Mouse (Mus musculus): ENCODE data around the gene Klhl13. TPM values are rescaled to one million over a fixed set of nuclear protein-coding genes. Genes with fewer than 3 reads are reported as not detected.

Klhl13 gene
- 6.5 and 8.9 TPM in 2 replicates for polyA plus RNA-seq (2015; fragmentation: Nextera tagmentation; extraction: Ambion mirVana)

GRCm38 (mm10) chrX:23364514-23365381 is at the start of gene Klhl13:
Klhl13 (minus strand) TSS chrX:23365082.
- H3K4me3 ChIP-seq (replicated peaks), result peak within 1 kb of the TSS; percentile 49
- H3K9ac ChIP-seq, result no peak within 1 kb of the TSS
- ATAC-seq (ENCODE audit: low read depth) (peak; percentile 75), DNase-seq (no peak)
- no peak within 1 kb of the TSS for H3K27ac ChIP-seq
- no peaks in the 10 kb centered on the region for H3K4me1 ChIP-seq (replicated peaks)
- H3K36me3 ChIP-seq, result no peaks in the 10 kb centered on the region
- H3K27me3 ChIP-seq, result no peaks in the 10 kb centered on the region
- H3K4me2 ChIP-seq, result peak within 1 kb of the TSS; percentile 53
- no peaks in the 10 kb centered on the region for H3K9me3 ChIP-seq (replicated peaks)
- 6% methylated on average over 45 of the region's 45 CpGs for WGBS (ENCODE audit: insufficient replicate concordance)

DNA sequence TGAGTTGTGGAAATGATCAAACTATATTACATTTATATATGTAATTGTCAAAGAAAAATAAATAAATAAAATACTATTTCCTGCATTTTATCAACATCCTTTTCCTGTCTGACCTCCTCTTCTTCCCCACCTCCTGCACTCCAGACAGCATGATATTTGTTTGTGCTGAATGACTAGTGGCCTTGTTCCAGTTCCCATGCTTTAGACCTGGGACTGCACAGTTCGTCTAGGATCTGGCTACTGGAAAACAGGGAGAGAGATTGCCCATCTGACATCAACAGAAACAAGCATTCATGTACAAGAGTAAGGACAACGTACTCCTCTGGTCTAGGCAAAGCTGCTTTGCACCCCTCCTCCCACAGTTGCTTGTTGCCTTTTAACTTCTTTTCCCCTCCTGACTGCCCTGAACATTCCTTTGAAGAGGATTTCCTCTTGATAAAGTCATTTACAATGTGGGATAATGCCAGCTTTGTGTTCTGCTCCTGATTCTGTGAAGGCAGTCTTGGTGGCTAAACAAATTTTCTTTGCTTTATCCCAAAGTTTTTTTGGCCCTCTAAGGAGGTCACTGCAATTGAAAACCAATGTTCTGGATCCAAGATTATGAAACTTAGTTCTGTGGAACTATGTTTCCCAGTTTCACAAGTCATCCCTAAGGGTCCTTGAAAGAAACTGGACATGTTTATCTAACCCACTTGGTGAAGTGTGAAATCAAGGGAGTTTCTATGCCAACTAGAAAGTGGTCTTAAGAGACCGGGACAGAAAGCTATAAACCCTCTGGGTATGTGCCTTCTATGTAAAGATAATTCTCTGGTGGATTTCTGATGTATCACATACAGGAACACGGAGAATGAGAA is 44.6 kb upstream of the Klhl13 start:
- no peaks in the 10 kb centered on the region for H3K9me3 ChIP-seq (replicated peaks)
- WGBS (ENCODE audit: insufficient replicate concordance), result 45% methylated on average over 4 of the region's 4 CpGs
- no peak overlapping the region for H3K4me3 ChIP-seq (replicated peaks)
- no peak overlapping the region for H3K4me2 ChIP-seq
- H3K27me3 ChIP-seq, result no peaks in the 10 kb centered on the region
- no peak overlapping the region for H3K27ac ChIP-seq
- no peak overlapping the region for H3K9ac ChIP-seq
- DNase-seq (no peak), ATAC-seq (ENCODE audit: low read depth) (no peak)
- H3K36me3 ChIP-seq, result no peaks in the 10 kb centered on the region
- H3K4me1 ChIP-seq (replicated peaks), result no peaks in the 10 kb centered on the region

- Histone ChIP-seq H3K4me3 (replicated peaks) (no peak overlapping the region), H3K9ac (no peak overlapping the region), H3K27me3 (no peaks in the 10 kb centered on the region), H3K4me2 (no peak overlapping the region), H3K4me1 (replicated peaks) (no peaks in the 10 kb centered on the region), H3K27ac (no peak overlapping the region), H3K9me3 (replicated peaks) (no peaks in the 10 kb centered on the region), H3K36me3 (no peaks in the 10 kb centered on the region)
- WGBS (ENCODE audit: insufficient replicate concordance), result 30% methylated on average over 4 of the region's 4 CpGs
- DNase-seq (no peak), ATAC-seq (ENCODE audit: low read depth) (no peak)
Observed at GRCm38 (mm10) chrX:23388716-23389115, 23.8 kb upstream of the Klhl13 start.

- Histone ChIP-seq H3K36me3 (no peaks in the 10 kb centered on the region), H3K9ac (no peak overlapping the region), H3K27ac (no peak overlapping the region), H3K27me3 (no peaks in the 10 kb centered on the region), H3K9me3 (replicated peaks) (no peaks in the 10 kb centered on the region), H3K4me2 (no peak overlapping the region), H3K4me3 (replicated peaks) (no peak overlapping the region), H3K4me1 (replicated peaks) (no peaks in the 10 kb centered on the region)
- ATAC-seq (ENCODE audit: low read depth), result no peak
- no peak for DNase-seq
- 60% methylated on average over 6 of the region's 6 CpGs for WGBS (ENCODE audit: insufficient replicate concordance)
Observed at GRCm38 (mm10) chrX:23363441-23363840, 1.4 kb downstream of the Klhl13 start.

GRCm38 (mm10) chrX:23360446-23360845 is 4.4 kb downstream of the Klhl13 start:
- Histone ChIP-seq H3K4me1 (replicated peaks) (no peaks in the 10 kb centered on the region), H3K9ac (no peak overlapping the region), H3K9me3 (replicated peaks) (no peaks in the 10 kb centered on the region), H3K36me3 (no peaks in the 10 kb centered on the region), H3K27me3 (no peaks in the 10 kb centered on the region), H3K4me2 (no peak overlapping the region), H3K27ac (no peak overlapping the region), H3K4me3 (replicated peaks) (no peak overlapping the region)
- DNase-seq (no peak), ATAC-seq (ENCODE audit: low read depth) (no peak)
- WGBS (ENCODE audit: insufficient replicate concordance), result 54% methylated on average over 3 of the region's 3 CpGs

DNA sequence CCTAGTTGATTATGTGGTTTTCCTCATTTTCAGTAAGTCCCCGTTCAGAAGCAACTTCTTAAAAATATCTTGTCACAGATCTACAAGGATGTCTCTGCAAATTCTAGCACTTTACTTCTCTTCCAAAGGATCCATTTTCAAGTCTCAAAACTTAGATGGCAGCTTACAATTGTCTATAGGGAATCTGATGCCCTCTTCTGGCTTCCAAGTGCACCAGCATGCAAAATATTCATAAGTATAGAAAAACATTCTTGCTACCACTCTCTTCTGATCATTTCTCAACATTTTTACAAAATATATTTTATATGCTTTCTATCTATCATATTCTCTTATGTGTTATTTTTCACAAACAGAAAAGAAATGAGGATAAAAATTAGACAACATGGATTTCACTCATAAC is 14.8 kb downstream of the Klhl13 start:
- H3K4me3 ChIP-seq (replicated peaks), result no peak overlapping the region
- 39% methylated on average over 1 of the region's 1 CpGs for WGBS (ENCODE audit: insufficient replicate concordance)
- H3K36me3 ChIP-seq, result no peaks in the 10 kb centered on the region
- ATAC-seq (ENCODE audit: low read depth), result no peak
- no peak overlapping the region for H3K4me2 ChIP-seq
- H3K27ac ChIP-seq, result no peak overlapping the region
- no peaks in the 10 kb centered on the region for H3K27me3 ChIP-seq
- H3K4me1 ChIP-seq (replicated peaks), result no peaks in the 10 kb centered on the region
- no peak for DNase-seq
- H3K9ac ChIP-seq, result no peak overlapping the region
- no peaks in the 10 kb centered on the region for H3K9me3 ChIP-seq (replicated peaks)

DNA sequence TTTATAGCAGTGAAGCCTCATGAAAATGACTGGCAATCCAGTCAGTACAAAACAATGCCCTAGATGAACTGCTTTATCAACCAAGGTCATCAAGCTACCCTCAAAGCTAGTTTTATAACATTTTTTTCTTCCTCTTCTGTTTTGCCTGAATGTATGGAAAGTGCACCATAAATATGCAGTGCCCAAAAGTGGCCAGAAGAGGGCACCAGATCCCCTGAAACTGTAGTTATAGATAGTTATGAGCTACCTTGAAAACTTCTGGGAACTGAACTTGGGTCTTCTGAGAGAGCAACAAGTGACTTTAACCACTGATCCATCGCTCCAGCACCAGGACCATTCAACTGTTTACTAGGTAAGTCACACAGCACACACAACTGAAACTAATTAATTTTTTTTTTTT is 36.8 kb downstream of the Klhl13 start:
- DNase-seq (no peak), ATAC-seq (ENCODE audit: low read depth) (no peak)
- no peaks in the 10 kb centered on the region for H3K36me3 ChIP-seq
- no peak overlapping the region for H3K4me3 ChIP-seq (replicated peaks)
- H3K9ac ChIP-seq, result no peak overlapping the region
- H3K27me3 ChIP-seq, result no peaks in the 10 kb centered on the region
- no peaks in the 10 kb centered on the region for H3K4me1 ChIP-seq (replicated peaks)
- no peaks in the 10 kb centered on the region for H3K9me3 ChIP-seq (replicated peaks)
- H3K27ac ChIP-seq, result no peak overlapping the region
- H3K4me2 ChIP-seq, result no peak overlapping the region
- 32% methylated on average over 1 of the region's 1 CpGs for WGBS (ENCODE audit: insufficient replicate concordance)

DNA sequence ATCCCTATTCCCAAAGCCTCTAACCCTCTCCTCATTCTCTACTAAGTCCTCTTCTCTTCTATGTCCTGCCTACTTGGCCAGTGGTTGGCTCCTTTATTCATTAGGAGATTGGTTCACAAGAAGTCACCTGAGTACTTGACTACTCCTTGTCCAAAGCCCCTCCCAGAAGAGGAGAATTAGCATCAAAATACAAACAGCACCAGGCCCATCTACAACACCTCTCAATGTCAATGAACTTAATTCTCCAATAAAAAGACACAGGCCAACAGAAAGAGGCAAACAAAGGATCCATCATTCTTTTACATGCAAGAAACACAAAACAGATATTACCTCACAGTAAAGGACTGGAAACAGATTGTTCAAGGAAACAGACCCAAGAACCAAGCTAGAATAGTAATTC is 46.0 kb downstream of the Klhl13 start:
- ATAC-seq (ENCODE audit: low read depth) (no peak), DNase-seq (no peak)
- H3K4me3 ChIP-seq (replicated peaks), result no peak overlapping the region
- no peaks in the 10 kb centered on the region for H3K9me3 ChIP-seq (replicated peaks)
- H3K9ac ChIP-seq, result no peak overlapping the region
- no peak overlapping the region for H3K4me2 ChIP-seq
- no peaks in the 10 kb centered on the region for H3K27me3 ChIP-seq
- no peak overlapping the region for H3K27ac ChIP-seq
- no peaks in the 10 kb centered on the region for H3K4me1 ChIP-seq (replicated peaks)
- no peaks in the 10 kb centered on the region for H3K36me3 ChIP-seq

- Histone ChIP-seq H3K36me3 (no peaks in the 10 kb centered on the region), H3K4me1 (replicated peaks) (no peaks in the 10 kb centered on the region), H3K9me3 (replicated peaks) (no peaks in the 10 kb centered on the region), H3K4me2 (no peak overlapping the region), H3K9ac (no peak overlapping the region), H3K27me3 (no peaks in the 10 kb centered on the region), H3K27ac (no peak overlapping the region), H3K4me3 (replicated peaks) (no peak overlapping the region)
- ATAC-seq (ENCODE audit: low read depth) (no peak), DNase-seq (no peak)
- 35% methylated on average over 5 of the region's 5 CpGs for WGBS (ENCODE audit: insufficient replicate concordance)
Observed at GRCm38 (mm10) chrX:23295952-23296598, 68.8 kb downstream of the Klhl13 start.

- WGBS (ENCODE audit: insufficient replicate concordance), result 30% methylated on average over 10 of the region's 10 CpGs
- ATAC-seq (ENCODE audit: low read depth), result no peak
Observed at GRCm38 (mm10) chrX:23285442-23285817, 79.5 kb downstream of the Klhl13 start.

More at GRCm38 (mm10) chrX:23285442-23285817, 79.5 kb downstream of the Klhl13 start:
- Histone ChIP-seq H3K9ac (no peak overlapping the region), H3K9me3 (replicated peaks) (no peaks in the 10 kb centered on the region), H3K27ac (no peak overlapping the region), H3K36me3 (no peaks in the 10 kb centered on the region), H3K4me2 (no peak overlapping the region), H3K4me3 (replicated peaks) (no peak overlapping the region), H3K27me3 (no peaks in the 10 kb centered on the region), H3K4me1 (replicated peaks) (no peaks in the 10 kb centered on the region)
- DNase-seq, result no peak
